Mouse (Mus musculus): ENCODE measurements around the gene Olfr916. TPM values are rescaled to one million over a fixed set of nuclear protein-coding genes. Genes with fewer than 3 reads are reported as not detected.

Gene Olfr916
- not detected in 4 replicates for total RNA-seq (2023; ENCODE audit: inconsistent age)

DNA sequence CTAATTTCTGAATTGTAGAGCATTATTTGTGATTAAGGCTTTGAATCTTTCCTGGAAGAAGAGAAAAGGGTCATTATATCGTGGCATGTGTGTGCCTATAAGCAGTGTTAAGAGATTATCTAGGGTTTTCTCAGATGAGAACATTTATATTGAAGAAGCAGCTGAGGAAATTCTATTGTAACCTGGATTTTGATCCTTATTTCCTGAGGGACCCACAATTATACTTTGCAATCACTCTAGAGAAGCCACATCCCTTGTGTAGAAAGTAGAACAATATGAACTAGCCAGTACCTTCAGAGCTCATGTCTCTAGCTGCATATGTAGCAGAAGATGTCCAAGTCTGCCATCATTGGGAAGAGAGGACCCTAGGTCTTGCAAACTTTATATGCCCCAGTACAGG lies at the start of gene Olfr916:
Olfr916 (minus strand) TSS at position 101 of the 400 bp plus-strand sequence.

GRCm38 (mm10) chr9:38674501-38674900 lies 14.8 kb upstream of the Olfr916 start, which contains the start of gene Olfr918:
Olfr918 (minus strand) TSS chr9:38674601.

DNA sequence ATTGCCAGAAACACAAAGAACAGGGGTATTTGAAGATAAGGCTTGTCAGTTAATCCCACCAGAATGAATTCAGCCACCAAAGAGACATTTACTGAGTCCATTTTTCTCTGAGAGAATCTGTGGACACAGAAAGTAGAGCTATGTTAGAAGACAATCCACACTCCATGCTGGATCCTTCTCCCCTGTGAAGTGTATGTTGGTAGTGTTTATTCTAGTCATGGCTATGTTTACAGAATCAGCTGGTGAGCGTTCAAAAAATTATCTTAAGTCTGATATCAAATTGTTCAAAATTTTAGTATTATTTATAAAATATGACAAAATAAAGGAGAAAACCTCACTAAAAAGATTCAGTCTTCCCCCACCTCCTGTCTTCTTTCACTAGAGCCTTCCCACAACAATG lies 6.1 kb upstream of the Olfr916 start, which contains the start of gene Olfr917:
Olfr917 (minus strand) TSS at position 101 of the 400 bp plus-strand sequence.

Other genes with a start within 250 kb of the Olfr916 start
- not detected in 4 replicates for gene Olfr901, start 230.4 kb downstream of the Olfr916 start, total RNA-seq (2023; ENCODE audit: inconsistent age)
- not detected in 4 replicates for gene Olfr902, start 212.2 kb downstream of the Olfr916 start, total RNA-seq (2023; ENCODE audit: inconsistent age)
- gene Olfr904, start 196.7 kb downstream of the Olfr916 start, total RNA-seq (2023; ENCODE audit: inconsistent age): not detected in 4 replicates
- gene Olfr905, start 188.8 kb downstream of the Olfr916 start, total RNA-seq (2023; ENCODE audit: inconsistent age): not detected in 4 replicates
- not detected in 4 replicates for gene Olfr906, start 172.8 kb downstream of the Olfr916 start, total RNA-seq (2023; ENCODE audit: inconsistent age)
- not detected in 4 replicates for gene Olfr907, start 164.1 kb downstream of the Olfr916 start, total RNA-seq (2023; ENCODE audit: inconsistent age)
- not detected in 4 replicates for gene Olfr911-ps1, start 138.3 kb downstream of the Olfr916 start, total RNA-seq (2023; ENCODE audit: inconsistent age)
- not detected in 4 replicates for gene Olfr910, start 122.0 kb downstream of the Olfr916 start, total RNA-seq (2023; ENCODE audit: inconsistent age)
- gene Olfr912, start 79.7 kb downstream of the Olfr916 start, total RNA-seq (2023; ENCODE audit: inconsistent age): not detected in 4 replicates
- gene Olfr913, start 67.1 kb downstream of the Olfr916 start, total RNA-seq (2023; ENCODE audit: inconsistent age): not detected in 4 replicates
- not detected in 4 replicates for gene Olfr914, start 54.8 kb downstream of the Olfr916 start, total RNA-seq (2023; ENCODE audit: inconsistent age)
- gene Olfr917, start 6.0 kb upstream of the Olfr916 start, total RNA-seq (2023; ENCODE audit: inconsistent age): not detected in 4 replicates
- not detected in 4 replicates for gene Olfr918, start 14.7 kb upstream of the Olfr916 start, total RNA-seq (2023; ENCODE audit: inconsistent age)
- gene Olfr919, start 43.8 kb upstream of the Olfr916 start, total RNA-seq (2023; ENCODE audit: inconsistent age): not detected in 4 replicates
- 8.8 to 12.9 TPM (median 10.5 TPM) in 4 replicates for gene Vwa5a, start 58.4 kb upstream of the Olfr916 start, total RNA-seq (2023; ENCODE audit: inconsistent age)
- gene Olfr920, start 92.4 kb upstream of the Olfr916 start, total RNA-seq (2023; ENCODE audit: inconsistent age): 0.13 to 0.21 TPM in 2 of 4 replicates, not detected in the others
- not detected in 4 replicates for gene Olfr921, start 113.2 kb upstream of the Olfr916 start, total RNA-seq (2023; ENCODE audit: inconsistent age)
- gene Olfr922, start 154.7 kb upstream of the Olfr916 start, total RNA-seq (2023; ENCODE audit: inconsistent age): not detected in 4 replicates
- gene Olfr923, start 166.7 kb upstream of the Olfr916 start, total RNA-seq (2023; ENCODE audit: inconsistent age): not detected in 4 replicates
- gene Olfr924, start 184.6 kb upstream of the Olfr916 start, total RNA-seq (2023; ENCODE audit: inconsistent age): not detected in 4 replicates
- not detected in 4 replicates for gene Olfr26, start 195.2 kb upstream of the Olfr916 start, total RNA-seq (2023; ENCODE audit: inconsistent age)
- not detected in 4 replicates for gene Olfr926, start 217.3 kb upstream of the Olfr916 start, total RNA-seq (2023; ENCODE audit: inconsistent age)

All from B cell, adult (primary cell).